Mouse (Mus musculus): ENCODE measurements at regions not wholly inside any gene's neighbourhood (a gene's known extent, or its start where the extent isn't known, plus 50 kb on each side); places are given as distances from the start of the nearest gene placed in this dataset.
A peak's percentile ranks its signal among the peaks of the same experiment; 100 is the strongest.

DNA sequence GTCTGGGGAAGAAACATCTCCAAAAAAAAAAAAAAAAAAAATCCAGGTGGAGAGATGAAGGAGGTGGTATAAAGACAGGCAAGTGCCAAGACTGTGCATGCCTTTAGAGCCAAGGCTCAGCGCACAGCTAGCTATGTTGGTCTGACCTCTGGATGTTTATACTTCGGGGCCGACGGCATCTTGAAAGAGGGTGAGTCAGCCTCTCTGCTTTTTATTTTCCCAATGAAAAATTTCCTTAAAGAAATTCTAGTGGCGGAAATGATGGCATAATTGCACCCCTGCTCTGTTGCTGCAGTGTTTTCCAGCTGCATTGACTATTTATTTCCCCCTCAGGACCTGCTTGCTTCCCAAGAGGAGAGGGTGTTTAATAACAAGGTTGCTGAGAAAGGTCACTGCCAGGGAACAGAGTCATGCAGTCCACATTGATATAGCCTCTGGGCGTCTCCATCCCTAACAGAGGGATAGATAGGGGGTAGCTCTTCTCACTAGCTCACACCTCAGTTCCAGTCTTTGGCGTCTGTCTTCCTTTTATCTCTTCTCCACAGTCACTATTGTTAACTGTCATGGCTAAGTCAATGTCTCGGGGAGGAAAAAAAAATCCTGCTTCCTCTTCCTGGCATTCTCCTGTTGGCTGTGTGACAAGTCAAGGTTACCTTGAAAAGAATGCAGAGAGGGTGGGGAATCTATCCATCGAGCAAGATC is 599.7 kb upstream of the Fam160b2 start:
- Histone ChIP-seq H3K4me1 (ENCODE audit: control insufficient read depth in 2 of 2, insufficient read depth in 2 of 2, low read length in 2 of 2) (peaks cover 9 to 34% of the 10 kb centered on the region in 2 experiments), H3K27ac (replicated peaks in 1 of 2; ENCODE audit: control insufficient read depth in 1 of 2, insufficient read depth in 1 of 2, low read depth in 2 of 2, low read length in 2 of 2) (peak overlapping the region in 1 of 2 experiments; percentile 18; a peak in 1 of 4 replicates), H3K4me2 (ENCODE audit: low read length) (no peak overlapping the region), H3K9me3 (ENCODE audit: control insufficient read depth, low read length) (no peaks in the 10 kb centered on the region), H3K9ac (ENCODE audit: low read length) (no peak overlapping the region), H3K27me3 (ENCODE audit: control insufficient read depth, insufficient read depth, low read length) (no peaks in the 10 kb centered on the region), H3K4me3 (ENCODE audit: control insufficient read depth in 1 of 2, insufficient read depth in 1 of 2, low read depth in 1 of 2, low read length in 2 of 2) (no peak overlapping the region), H3K36me3 (ENCODE audit: control insufficient read depth, insufficient read depth, low read length) (no peaks in the 10 kb centered on the region)
- ATAC-seq (ENCODE audit: insufficient number of reproducible peaks, insufficient read depth, low FRiP score, low read depth) = no peak
- WGBS = 44% methylated on average over 9 of the region's 9 CpGs

DNA sequence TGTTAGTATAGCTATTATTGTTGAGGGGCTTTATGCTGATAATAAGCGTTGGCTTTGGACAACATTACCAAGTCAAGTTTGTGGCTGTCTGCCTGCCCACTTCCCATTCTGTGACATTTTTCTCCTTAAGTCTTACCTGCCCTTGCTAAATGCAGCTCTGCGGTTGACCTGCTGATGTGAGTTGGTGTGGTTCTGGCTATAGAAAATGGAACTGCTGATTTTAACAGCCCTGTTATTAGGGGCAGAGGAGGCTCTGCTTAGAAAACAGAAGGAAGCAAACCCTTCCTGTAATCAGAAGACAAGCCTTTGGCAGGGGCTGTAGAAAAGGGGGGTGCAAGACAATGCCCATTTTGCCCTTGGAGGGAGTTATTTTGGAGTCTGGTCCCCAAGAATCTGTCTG is 594.6 kb upstream of the Fam160b2 start:
- no peak overlapping the region for H3K9ac ChIP-seq (ENCODE audit: low read length)
- H3K9me3 ChIP-seq (ENCODE audit: control insufficient read depth, low read length) = no peaks in the 10 kb centered on the region
- WGBS = 90% methylated on average over 2 of the region's 2 CpGs
- no peak for ATAC-seq (ENCODE audit: insufficient number of reproducible peaks, insufficient read depth, low FRiP score, low read depth)
- peaks cover 2 to 6% of the 10 kb centered on the region in 2 experiments for H3K4me1 ChIP-seq (ENCODE audit: control insufficient read depth in 2 of 2, insufficient read depth in 2 of 2, low read length in 2 of 2)
- no peak overlapping the region for H3K27ac ChIP-seq (replicated peaks in 1 of 2; ENCODE audit: control insufficient read depth in 1 of 2, insufficient read depth in 1 of 2, low read depth in 2 of 2, low read length in 2 of 2)
- H3K4me2 ChIP-seq (ENCODE audit: low read length) = no peak overlapping the region
- no peak overlapping the region for H3K4me3 ChIP-seq (ENCODE audit: control insufficient read depth in 1 of 2, insufficient read depth in 1 of 2, low read depth in 1 of 2, low read length in 2 of 2)
- H3K36me3 ChIP-seq (ENCODE audit: control insufficient read depth, insufficient read depth, low read length) = no peaks in the 10 kb centered on the region
- H3K27me3 ChIP-seq (ENCODE audit: control insufficient read depth, insufficient read depth, low read length) = no peaks in the 10 kb centered on the region

- ATAC-seq (ENCODE audit: insufficient number of reproducible peaks, insufficient read depth, low FRiP score, low read depth) = no peak
- H3K36me3 ChIP-seq (ENCODE audit: control insufficient read depth, insufficient read depth, low read length) = no peaks in the 10 kb centered on the region
- H3K4me3 ChIP-seq (ENCODE audit: control insufficient read depth in 1 of 2, insufficient read depth in 1 of 2, low read depth in 1 of 2, low read length in 2 of 2) = no peak overlapping the region
- no peak overlapping the region for H3K27ac ChIP-seq (replicated peaks in 1 of 2; ENCODE audit: control insufficient read depth in 1 of 2, insufficient read depth in 1 of 2, low read depth in 2 of 2, low read length in 2 of 2)
- no peaks in the 10 kb centered on the region for H3K4me1 ChIP-seq (ENCODE audit: control insufficient read depth in 2 of 2, insufficient read depth in 2 of 2, low read length in 2 of 2)
- no peaks in the 10 kb centered on the region for H3K9me3 ChIP-seq (ENCODE audit: control insufficient read depth, low read length)
- no peaks in the 10 kb centered on the region for H3K27me3 ChIP-seq (ENCODE audit: control insufficient read depth, insufficient read depth, low read length)
- 87% methylated on average over 5 of the region's 5 CpGs for WGBS
- H3K9ac ChIP-seq (ENCODE audit: low read length) = no peak overlapping the region
- no peak overlapping the region for H3K4me2 ChIP-seq (ENCODE audit: low read length)
Measured at GRCm38 (mm10) chr14:71192486-71192885, 592.9 kb upstream of the Fam160b2 start.

DNA sequence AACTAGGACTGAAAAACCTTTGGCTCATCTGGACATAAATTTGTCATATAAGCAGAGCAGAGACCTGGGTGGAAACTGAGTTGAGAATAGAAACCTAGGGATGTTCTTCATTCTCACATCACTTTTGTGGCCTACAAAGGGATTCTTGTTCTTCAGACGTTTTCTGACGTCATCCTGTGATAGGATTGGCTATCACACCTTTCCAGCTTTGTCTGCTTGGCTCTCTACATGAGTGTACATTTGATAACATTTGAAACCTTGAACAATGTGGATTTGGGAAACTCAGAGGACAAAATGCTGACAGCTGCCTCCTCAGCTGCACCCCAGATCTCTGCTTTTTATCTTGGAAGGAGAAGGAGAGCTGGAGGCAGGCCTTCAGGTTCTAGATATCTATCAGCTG is 589.7 kb upstream of the Fam160b2 start:
- H3K27ac ChIP-seq (replicated peaks in 1 of 2; ENCODE audit: control insufficient read depth in 1 of 2, insufficient read depth in 1 of 2, low read depth in 2 of 2, low read length in 2 of 2) = no peak overlapping the region
- H3K9ac ChIP-seq (ENCODE audit: low read length) = no peak overlapping the region
- H3K9me3 ChIP-seq (ENCODE audit: control insufficient read depth, low read length) = no peaks in the 10 kb centered on the region
- no peaks in the 10 kb centered on the region for H3K36me3 ChIP-seq (ENCODE audit: control insufficient read depth, insufficient read depth, low read length)
- H3K4me3 ChIP-seq (ENCODE audit: control insufficient read depth in 1 of 2, insufficient read depth in 1 of 2, low read depth in 1 of 2, low read length in 2 of 2) = no peak overlapping the region
- H3K4me1 ChIP-seq (ENCODE audit: control insufficient read depth in 2 of 2, insufficient read depth in 2 of 2, low read length in 2 of 2) = no peaks in the 10 kb centered on the region
- no peak for ATAC-seq (ENCODE audit: insufficient number of reproducible peaks, insufficient read depth, low FRiP score, low read depth)
- no peak overlapping the region for H3K4me2 ChIP-seq (ENCODE audit: low read length)
- no peaks in the 10 kb centered on the region for H3K27me3 ChIP-seq (ENCODE audit: control insufficient read depth, insufficient read depth, low read length)
- 47% methylated on average over 2 of the region's 2 CpGs for WGBS

DNA sequence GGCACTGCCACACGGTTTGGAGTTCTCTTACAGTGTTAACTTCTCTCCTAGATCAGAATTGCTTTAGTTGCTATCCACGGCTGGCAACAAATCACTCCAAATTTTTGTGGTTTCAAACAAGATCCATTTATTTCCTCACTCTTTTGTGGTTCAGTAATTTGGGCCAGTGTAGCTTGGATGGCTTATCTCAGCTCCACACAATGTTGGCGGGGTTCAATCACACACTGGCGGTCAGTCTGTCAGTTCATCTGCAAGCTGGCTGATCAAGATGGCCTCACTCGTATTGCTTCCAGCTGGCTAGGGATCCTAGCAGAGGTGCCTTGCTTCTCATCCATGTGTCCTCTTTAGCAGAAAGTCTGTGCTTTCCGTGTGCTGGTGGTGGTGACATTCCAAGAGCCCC is 577.7 kb upstream of the Fam160b2 start:
- WGBS = 67% methylated on average over 6 of the region's 6 CpGs
- H3K4me1 ChIP-seq (ENCODE audit: control insufficient read depth in 2 of 2, insufficient read depth in 2 of 2, low read length in 2 of 2) = no peaks in the 10 kb centered on the region
- H3K27ac ChIP-seq (replicated peaks in 1 of 2; ENCODE audit: control insufficient read depth in 1 of 2, insufficient read depth in 1 of 2, low read depth in 2 of 2, low read length in 2 of 2) = no peak overlapping the region
- no peak overlapping the region for H3K4me2 ChIP-seq (ENCODE audit: low read length)
- no peaks in the 10 kb centered on the region for H3K27me3 ChIP-seq (ENCODE audit: control insufficient read depth, insufficient read depth, low read length)
- H3K4me3 ChIP-seq (ENCODE audit: control insufficient read depth in 1 of 2, insufficient read depth in 1 of 2, low read depth in 1 of 2, low read length in 2 of 2) = no peak overlapping the region
- H3K36me3 ChIP-seq (ENCODE audit: control insufficient read depth, insufficient read depth, low read length) = no peaks in the 10 kb centered on the region
- no peak overlapping the region for H3K9ac ChIP-seq (ENCODE audit: low read length)
- no peak for ATAC-seq (ENCODE audit: insufficient number of reproducible peaks, insufficient read depth, low FRiP score, low read depth)
- H3K9me3 ChIP-seq (ENCODE audit: control insufficient read depth, low read length) = no peaks in the 10 kb centered on the region

GRCm38 (mm10) chr14:71174175-71174574 is 574.5 kb upstream of the Fam160b2 start:
- H3K27me3 ChIP-seq (ENCODE audit: control insufficient read depth, insufficient read depth, low read length) = no peaks in the 10 kb centered on the region
- no peak overlapping the region for H3K9ac ChIP-seq (ENCODE audit: low read length)
- H3K4me2 ChIP-seq (ENCODE audit: low read length) = no peak overlapping the region
- ATAC-seq (ENCODE audit: insufficient number of reproducible peaks, insufficient read depth, low FRiP score, low read depth) = no peak
- no peak overlapping the region for H3K4me3 ChIP-seq (ENCODE audit: control insufficient read depth in 1 of 2, insufficient read depth in 1 of 2, low read depth in 1 of 2, low read length in 2 of 2)
- no peak overlapping the region for H3K27ac ChIP-seq (replicated peaks in 1 of 2; ENCODE audit: control insufficient read depth in 1 of 2, insufficient read depth in 1 of 2, low read depth in 2 of 2, low read length in 2 of 2)
- WGBS = 88% methylated on average over 2 of the region's 2 CpGs
- H3K36me3 ChIP-seq (ENCODE audit: control insufficient read depth, insufficient read depth, low read length) = no peaks in the 10 kb centered on the region
- no peaks in the 10 kb centered on the region for H3K4me1 ChIP-seq (ENCODE audit: control insufficient read depth in 2 of 2, insufficient read depth in 2 of 2, low read length in 2 of 2)
- H3K9me3 ChIP-seq (ENCODE audit: control insufficient read depth, low read length) = no peaks in the 10 kb centered on the region

DNA sequence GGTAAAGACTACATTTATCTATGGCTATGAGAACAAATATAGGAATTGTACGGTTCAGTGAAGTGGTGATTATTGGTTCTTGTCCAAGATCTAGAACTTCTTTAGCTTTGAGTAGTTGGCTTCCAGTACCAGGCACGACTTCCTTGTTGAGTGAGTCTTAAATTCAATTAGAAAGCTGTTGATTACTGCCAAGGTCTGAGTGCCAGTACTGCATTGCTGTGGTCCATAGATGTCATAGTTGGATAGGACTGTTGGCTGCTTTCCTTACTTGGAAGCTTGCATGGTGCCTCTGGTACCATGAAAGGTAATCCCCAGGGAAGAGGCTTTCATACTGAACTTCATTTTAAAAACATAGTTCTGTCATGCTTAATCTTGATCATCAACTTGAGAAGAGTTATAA is 559.9 kb upstream of the Fam160b2 start:
- H3K9me3 ChIP-seq (ENCODE audit: control insufficient read depth, low read length) = no peaks in the 10 kb centered on the region
- no peak overlapping the region for H3K4me3 ChIP-seq (ENCODE audit: control insufficient read depth in 1 of 2, insufficient read depth in 1 of 2, low read depth in 1 of 2, low read length in 2 of 2)
- H3K4me2 ChIP-seq (ENCODE audit: low read length) = no peak overlapping the region
- no peaks in the 10 kb centered on the region for H3K36me3 ChIP-seq (ENCODE audit: control insufficient read depth, insufficient read depth, low read length)
- no peak for ATAC-seq (ENCODE audit: insufficient number of reproducible peaks, insufficient read depth, low FRiP score, low read depth)
- H3K9ac ChIP-seq (ENCODE audit: low read length) = no peak overlapping the region
- no peaks in the 10 kb centered on the region for H3K27me3 ChIP-seq (ENCODE audit: control insufficient read depth, insufficient read depth, low read length)
- no peaks in the 10 kb centered on the region for H3K4me1 ChIP-seq (ENCODE audit: control insufficient read depth in 2 of 2, insufficient read depth in 2 of 2, low read length in 2 of 2)
- 74% methylated on average over 2 of the region's 2 CpGs for WGBS
- no peak overlapping the region for H3K27ac ChIP-seq (replicated peaks in 1 of 2; ENCODE audit: control insufficient read depth in 1 of 2, insufficient read depth in 1 of 2, low read depth in 2 of 2, low read length in 2 of 2)

- Histone ChIP-seq H3K27me3 (ENCODE audit: control insufficient read depth, insufficient read depth, low read length) (no peaks in the 10 kb centered on the region), H3K27ac (replicated peaks in 1 of 2; ENCODE audit: control insufficient read depth in 1 of 2, insufficient read depth in 1 of 2, low read depth in 2 of 2, low read length in 2 of 2) (no peak overlapping the region), H3K9me3 (ENCODE audit: control insufficient read depth, low read length) (0 out of 2 replicates have a peak, but pooled peaks cover 2% of the 10 kb centered on the region), H3K4me2 (ENCODE audit: low read length) (no peak overlapping the region), H3K36me3 (ENCODE audit: control insufficient read depth, insufficient read depth, low read length) (no peaks in the 10 kb centered on the region), H3K4me1 (ENCODE audit: control insufficient read depth in 2 of 2, insufficient read depth in 2 of 2, low read length in 2 of 2) (no peaks in the 10 kb centered on the region), H3K9ac (ENCODE audit: low read length) (no peak overlapping the region), H3K4me3 (ENCODE audit: control insufficient read depth in 1 of 2, insufficient read depth in 1 of 2, low read depth in 1 of 2, low read length in 2 of 2) (no peak overlapping the region)
- no peak for ATAC-seq (ENCODE audit: insufficient number of reproducible peaks, insufficient read depth, low FRiP score, low read depth)
- 90% methylated on average over 1 of the region's 1 CpGs for WGBS
Measured at GRCm38 (mm10) chr14:71142465-71142864, 542.8 kb upstream of the Fam160b2 start.

Data from heart, embryonic 14.5 days (tissue).